Mouse (Mus musculus) hindbrain, embryonic 13.5 days (tissue): ENCODE results near the gene Akr1c14. TPM values are rescaled to one million over a fixed set of nuclear protein-coding genes. Genes with fewer than 3 reads are reported as not detected.
"Not testable (repeated sequence)": the region's sequence is repeated elsewhere in the genome, so short reads cannot be mapped to it uniquely, and the experiment has no call there.

ENCODE experiments used
- ATAC-seq: fragments of 200-750 bp; cut with Nextera tagmentation; 2 replicates; pipeline ENCODE4 v1.8.0; 2017; ENCODE audit warnings: moderate TSS enrichment; ENCODE audit not compliant: low FRiP score
- H3K27ac ChIP-seq: fragments of 300-500 bp; sonication (generic); 2 replicates; pipeline ENCODE4 v1.5.1; 2015; ENCODE audit warnings: inconsistent platforms, mild to moderate bottlenecking, moderate library complexity
- H3K27me3 ChIP-seq: fragments of 300-500 bp; sonication (generic); 2 replicates; pipeline ENCODE4 v1.6.1; 2015; ENCODE audit warnings: mild to moderate bottlenecking, inconsistent platforms
- H3K36me3 ChIP-seq: fragments of 300-500 bp; sonication (generic); 2 replicates; pipeline ENCODE4 v1.6.1; 2015; ENCODE audit warnings: mild to moderate bottlenecking, inconsistent platforms
- H3K4me1 ChIP-seq: fragments of 300-500 bp; sonication (generic); replicated peaks from 2 replicates; pipeline ENCODE4 v1.6.1; 2015; ENCODE audit warnings: inconsistent platforms
- H3K4me2 ChIP-seq: fragments of 300-500 bp; sonication (generic); 2 replicates; pipeline ENCODE4 v1.6.1; 2015; ENCODE audit warnings: inconsistent platforms, mild to moderate bottlenecking, moderate library complexity
- H3K4me3 ChIP-seq: fragments of 300-500 bp; sonication (generic); 2 replicates; pipeline ENCODE4 v1.5.1; 2015; ENCODE audit warnings: mild to moderate bottlenecking, inconsistent platforms
- H3K9ac ChIP-seq: fragments of 300-500 bp; sonication (generic); 2 replicates; pipeline ENCODE4 v1.6.1; 2015; ENCODE audit warnings: mild to moderate bottlenecking, inconsistent platforms
- H3K9me3 ChIP-seq: fragments of 300-500 bp; sonication (generic); 2 replicates; pipeline ENCODE4 v1.6.1; 2016; ENCODE audit warnings: inconsistent platforms
- WGBS: fragments of 180-500 bp; shearing (Covaris S2); methylation state at CpG from one replicate; pipeline ENCODE4 v1.1.7; 2015; 5-methylcytosine and 5-hydroxymethylcytosine counted together
- polyA plus RNA-seq: library from polyadenylated mRNA; unstranded; fragments of >200 nt; fragmentation: Nextera tagmentation; extraction: Ambion mirVana; gene quantifications from 2 replicates; pipeline ENCODE4 v1.2.1, GENCODE M21; 2015

The Akr1c14 gene
- 0.68 and 0.91 TPM in 2 replicates for polyA plus RNA-seq

DNA sequence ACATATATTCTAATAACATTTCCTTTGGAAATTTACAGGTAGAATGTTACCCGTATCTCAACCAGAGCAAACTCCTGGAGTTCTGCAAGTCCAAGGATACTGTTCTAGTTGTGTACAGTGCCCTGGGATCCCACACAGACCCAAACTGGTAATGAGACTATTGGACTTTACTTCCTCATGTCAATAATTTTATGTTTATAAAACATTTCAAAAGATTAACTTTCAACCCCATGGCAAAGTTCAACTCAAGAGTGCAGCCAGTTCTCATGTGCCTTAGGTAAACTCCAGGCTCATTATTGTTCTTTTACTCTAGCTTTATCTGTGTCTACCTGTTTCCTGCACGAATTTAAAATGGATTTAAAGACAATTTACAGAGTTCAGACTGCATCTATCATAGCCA, at the start of gene Akr1c14:
Gene Akr1c14 (plus strand): TSS at position 293 of the 400 bp plus-strand sequence.
- 70% methylated on average over 2 of the region's 2 CpGs for WGBS
- no peaks in the 10 kb centered on the region for H3K4me1 ChIP-seq
- no peaks in the 10 kb centered on the region for H3K27me3 ChIP-seq
- no peak for ATAC-seq
- no peak within 1 kb of the TSS for H3K4me2 ChIP-seq
- H3K9ac ChIP-seq: no peak within 1 kb of the TSS
- H3K27ac ChIP-seq: no peak within 1 kb of the TSS
- H3K36me3 ChIP-seq: no peaks in the 10 kb centered on the region
- no peak within 1 kb of the TSS for H3K4me3 ChIP-seq
- H3K9me3 ChIP-seq: no peaks in the 10 kb centered on the region

DNA sequence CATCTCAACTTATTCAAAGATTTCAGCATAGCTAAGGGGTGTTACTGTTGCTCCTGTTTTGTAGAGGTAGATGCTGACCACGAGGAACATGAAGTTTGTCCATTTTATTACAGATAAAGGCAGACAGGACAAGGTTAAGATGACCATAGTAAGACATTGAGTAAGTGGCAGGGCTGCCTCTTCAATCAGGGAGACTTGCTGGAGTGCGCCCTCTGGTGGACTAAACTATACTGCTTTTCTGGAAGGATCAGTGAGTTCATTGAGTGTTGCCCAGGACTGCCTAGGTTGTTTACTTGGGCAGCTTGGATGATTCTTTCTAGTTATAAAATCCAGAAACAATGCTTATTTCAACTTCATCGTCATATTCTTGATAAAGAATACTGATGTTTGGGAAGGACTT, 47.1 kb upstream of the Akr1c14 start:
- Histone ChIP-seq H3K27ac (no peak overlapping the region), H3K4me2 (no peak overlapping the region), H3K9ac (no peak overlapping the region), H3K4me1 (no peaks in the 10 kb centered on the region), H3K4me3 (no peak overlapping the region), H3K36me3 (no peaks in the 10 kb centered on the region), H3K9me3 (no peaks in the 10 kb centered on the region), H3K27me3 (no peaks in the 10 kb centered on the region)
- 11% methylated on average over 3 of the region's 3 CpGs for WGBS
- ATAC-seq: no peak

DNA sequence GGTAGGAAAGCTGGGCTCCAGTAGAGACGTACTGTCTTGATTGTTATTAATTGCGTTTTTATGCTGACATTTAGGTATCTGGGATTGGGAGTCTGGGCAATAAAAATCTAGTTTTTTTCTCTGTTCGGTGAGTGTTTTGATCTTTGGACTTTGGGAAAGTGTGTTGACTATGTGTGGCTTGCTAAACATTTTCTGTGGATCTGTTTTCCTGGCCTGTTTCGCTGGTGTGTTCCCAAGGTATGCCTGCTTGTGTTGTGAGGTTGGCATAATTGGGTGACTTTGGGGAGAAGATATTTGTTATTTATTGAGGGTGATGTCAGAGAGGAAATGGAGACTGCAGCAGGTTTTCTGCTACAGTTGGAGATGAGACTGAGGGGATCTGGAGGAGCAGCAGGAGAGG, 38.0 kb upstream of the Akr1c14 start:
- no peak overlapping the region for H3K4me2 ChIP-seq
- H3K36me3 ChIP-seq: no peaks in the 10 kb centered on the region
- H3K9me3 ChIP-seq: no peaks in the 10 kb centered on the region
- no peak overlapping the region for H3K4me3 ChIP-seq
- H3K27me3 ChIP-seq: no peaks in the 10 kb centered on the region
- no peak overlapping the region for H3K27ac ChIP-seq
- ATAC-seq: no peak
- H3K4me1 ChIP-seq: no peaks in the 10 kb centered on the region
- 89% methylated on average over 4 of the region's 4 CpGs for WGBS
- no peak overlapping the region for H3K9ac ChIP-seq

DNA sequence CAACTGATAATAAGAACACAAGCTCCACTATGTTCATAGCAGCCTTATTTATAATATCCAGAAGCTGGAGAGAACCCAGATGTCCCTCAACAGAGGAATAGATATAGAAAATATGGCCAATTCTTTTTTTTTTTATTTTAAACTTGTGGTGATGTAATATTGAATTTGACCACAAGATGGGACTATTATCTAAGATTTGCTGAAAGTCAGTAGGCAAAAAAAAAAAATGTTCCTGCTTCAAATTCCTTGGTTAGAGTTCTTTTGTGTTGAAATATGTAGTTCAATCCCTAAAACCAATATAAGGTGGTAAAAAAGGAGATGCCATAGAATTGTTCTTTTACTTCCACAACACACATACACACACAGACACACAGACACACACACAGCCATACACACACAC, 35.0 kb upstream of the Akr1c14 start:
- Histone ChIP-seq H3K27me3 (no peaks in the 10 kb centered on the region), H3K36me3 (no peaks in the 10 kb centered on the region), H3K9ac (no peak overlapping the region), H3K9me3 (no peaks in the 10 kb centered on the region), H3K27ac (no peak overlapping the region), H3K4me3 (no peak overlapping the region), H3K4me1 (no peaks in the 10 kb centered on the region), H3K4me2 (no peak overlapping the region)
- no peak for ATAC-seq

DNA sequence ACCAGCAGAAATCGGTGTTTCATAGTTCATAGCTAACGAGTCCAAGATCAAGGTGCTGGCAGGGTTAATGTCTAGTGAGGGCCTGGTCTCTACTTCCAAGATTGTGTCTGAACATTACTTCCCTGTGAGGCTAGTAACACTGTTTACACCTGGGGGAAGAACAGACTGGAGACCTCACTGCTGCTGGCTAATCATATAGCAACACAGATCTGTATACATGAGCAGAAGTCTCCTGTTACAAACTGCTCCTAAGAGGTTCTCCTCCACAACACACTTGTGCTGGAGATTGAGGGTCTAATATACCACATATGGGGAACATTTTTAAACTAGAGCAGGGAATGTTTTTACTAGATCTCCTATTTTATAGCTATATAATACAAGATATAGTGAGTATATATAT, 18.9 kb upstream of the Akr1c14 start:
- no peaks in the 10 kb centered on the region for H3K27me3 ChIP-seq
- H3K36me3 ChIP-seq: no peaks in the 10 kb centered on the region
- H3K9ac ChIP-seq: no peak overlapping the region
- no peak overlapping the region for H3K27ac ChIP-seq
- H3K9me3 ChIP-seq: no peaks in the 10 kb centered on the region
- ATAC-seq: no peak
- H3K4me1 ChIP-seq: no peaks in the 10 kb centered on the region
- 89% methylated on average over 2 of the region's 2 CpGs for WGBS
- no peak overlapping the region for H3K4me2 ChIP-seq
- no peak overlapping the region for H3K4me3 ChIP-seq

DNA sequence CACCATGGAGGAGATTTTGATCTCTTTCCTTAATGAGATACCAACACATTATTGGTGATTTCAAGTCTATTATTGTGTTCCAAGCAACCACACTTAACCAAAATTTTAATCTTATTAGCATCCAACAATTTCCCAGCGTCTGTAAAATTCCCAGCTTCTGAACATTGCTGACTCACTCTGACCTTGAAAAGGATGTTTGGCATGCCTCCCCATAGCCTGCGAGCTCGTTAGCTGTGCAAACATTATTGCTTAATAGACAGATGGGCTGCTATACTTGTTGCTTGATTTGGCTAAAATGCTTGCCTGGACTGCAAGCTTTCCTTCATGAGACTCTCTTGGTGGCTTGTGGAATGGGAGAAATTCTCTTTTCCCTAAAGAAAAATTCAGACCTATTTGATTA, 16.3 kb upstream of the Akr1c14 start:
- H3K9ac ChIP-seq: no peak overlapping the region
- H3K27ac ChIP-seq: no peak overlapping the region
- H3K4me1 ChIP-seq: no peaks in the 10 kb centered on the region
- H3K27me3 ChIP-seq: no peaks in the 10 kb centered on the region
- H3K36me3 ChIP-seq: no peaks in the 10 kb centered on the region
- H3K9me3 ChIP-seq: no peaks in the 10 kb centered on the region
- ATAC-seq: no peak
- no peak overlapping the region for H3K4me2 ChIP-seq
- 81% methylated on average over 3 of the region's 3 CpGs for WGBS
- no peak overlapping the region for H3K4me3 ChIP-seq

DNA sequence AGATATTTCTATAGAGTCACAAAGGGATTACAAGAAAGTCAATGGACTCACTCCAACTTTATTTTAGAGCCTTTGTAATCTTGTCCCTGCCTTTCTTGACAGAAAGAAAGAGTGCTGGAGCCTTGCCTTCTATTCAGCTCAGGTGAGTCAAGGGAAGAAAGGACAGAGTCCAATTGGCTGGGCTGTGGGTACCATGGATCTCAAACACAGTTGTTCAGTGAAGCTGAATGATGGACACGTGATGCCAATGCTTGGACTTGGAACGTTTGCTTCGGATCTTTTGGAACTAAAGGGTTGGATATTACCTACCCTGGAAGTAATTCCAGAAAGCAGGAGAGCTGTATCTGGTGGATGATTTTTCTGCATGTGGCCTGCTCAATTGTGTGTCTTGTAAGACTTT, 13.8 kb upstream of the Akr1c14 start:
- Histone ChIP-seq H3K36me3 (no peaks in the 10 kb centered on the region), H3K27me3 (no peaks in the 10 kb centered on the region), H3K4me3 (no peak overlapping the region), H3K9me3 (no peaks in the 10 kb centered on the region), H3K4me2 (no peak overlapping the region), H3K27ac (no peak overlapping the region), H3K9ac (no peak overlapping the region), H3K4me1 (no peaks in the 10 kb centered on the region)
- WGBS: 87% methylated on average over 3 of the region's 3 CpGs
- no peak for ATAC-seq

DNA sequence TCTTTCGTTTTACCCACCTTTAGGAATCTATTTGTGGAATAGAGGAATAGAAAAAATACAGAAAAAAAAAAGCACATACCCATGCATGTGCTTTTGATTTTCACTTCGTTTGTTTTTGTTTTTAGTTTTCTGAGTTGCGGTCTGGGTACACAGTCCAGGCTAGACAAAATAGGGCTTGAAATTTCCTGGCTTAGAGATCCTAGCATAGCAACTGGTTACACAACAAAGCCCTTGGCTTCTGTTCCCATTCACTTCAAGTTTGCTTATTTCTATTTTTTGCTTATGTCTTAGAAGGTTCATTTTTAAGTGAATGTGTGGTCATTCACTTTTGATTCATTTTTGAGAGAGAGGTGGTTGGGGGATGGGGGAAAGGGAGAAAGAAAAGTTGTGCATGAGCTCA, 2.7 kb upstream of the Akr1c14 start:
- Histone ChIP-seq H3K9ac (no peak overlapping the region), H3K27me3 (no peaks in the 10 kb centered on the region), H3K4me2 (no peak overlapping the region), H3K9me3 (no peaks in the 10 kb centered on the region), H3K4me1 (no peaks in the 10 kb centered on the region), H3K4me3 (no peak overlapping the region), H3K27ac (no peak overlapping the region), H3K36me3 (no peaks in the 10 kb centered on the region)
- WGBS: 88% methylated on average over 3 of the region's 3 CpGs
- no peak for ATAC-seq

DNA sequence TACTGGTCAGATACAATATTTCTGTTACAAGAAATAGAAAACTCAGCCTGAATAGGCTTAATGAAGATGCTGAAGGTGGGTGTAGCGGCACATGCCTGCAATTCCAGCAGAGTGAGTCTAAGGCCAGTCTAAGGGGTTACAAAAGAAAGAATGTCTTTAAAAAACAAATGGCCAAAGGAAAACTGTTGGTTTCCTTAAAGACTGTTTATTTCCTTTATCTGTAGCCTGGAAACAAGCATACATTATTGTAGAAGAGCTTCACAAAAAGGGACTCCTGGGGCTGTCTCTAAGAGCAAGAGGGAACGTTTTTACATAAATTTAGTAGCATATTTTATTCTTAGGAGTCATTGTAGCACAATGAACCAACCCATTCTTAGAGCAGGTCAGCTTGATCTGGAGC, 2.0 kb upstream of the Akr1c14 start:
- Histone ChIP-seq H3K9ac (no peak overlapping the region), H3K4me3 (no peak overlapping the region), H3K27ac (no peak overlapping the region), H3K9me3 (no peaks in the 10 kb centered on the region), H3K4me1 (no peaks in the 10 kb centered on the region), H3K36me3 (no peaks in the 10 kb centered on the region), H3K27me3 (no peaks in the 10 kb centered on the region), H3K4me2 (no peak overlapping the region)
- no peak for ATAC-seq
- WGBS: 27% methylated on average over 2 of the region's 2 CpGs

DNA sequence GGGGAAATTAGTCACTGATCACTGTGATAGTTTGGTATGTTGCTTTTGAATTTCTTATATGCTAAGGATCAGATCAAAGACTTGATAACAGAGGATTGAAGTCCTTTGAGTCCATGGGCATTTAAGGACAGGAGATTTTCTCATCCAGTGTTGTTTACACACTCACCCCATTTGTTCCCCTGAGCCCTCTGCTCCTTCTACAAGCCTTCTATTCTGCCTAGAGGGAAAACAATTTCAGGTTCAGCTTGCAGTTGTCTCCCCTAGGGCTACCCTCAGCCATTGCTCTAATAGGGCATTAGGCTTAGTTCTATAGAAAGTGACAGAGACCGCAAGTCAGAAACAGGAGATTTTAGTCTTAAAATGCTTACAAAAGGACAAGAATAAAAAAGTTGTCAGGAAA, 585 bp upstream of the Akr1c14 start:
- no peaks in the 10 kb centered on the region for H3K9me3 ChIP-seq
- no peaks in the 10 kb centered on the region for H3K36me3 ChIP-seq
- no peak overlapping the region for H3K4me3 ChIP-seq
- H3K27me3 ChIP-seq: no peaks in the 10 kb centered on the region
- no peak overlapping the region for H3K4me2 ChIP-seq
- WGBS: 89% methylated on average over 1 of the region's 1 CpGs
- no peak overlapping the region for H3K27ac ChIP-seq
- no peaks in the 10 kb centered on the region for H3K4me1 ChIP-seq
- ATAC-seq: no peak
- no peak overlapping the region for H3K9ac ChIP-seq

DNA sequence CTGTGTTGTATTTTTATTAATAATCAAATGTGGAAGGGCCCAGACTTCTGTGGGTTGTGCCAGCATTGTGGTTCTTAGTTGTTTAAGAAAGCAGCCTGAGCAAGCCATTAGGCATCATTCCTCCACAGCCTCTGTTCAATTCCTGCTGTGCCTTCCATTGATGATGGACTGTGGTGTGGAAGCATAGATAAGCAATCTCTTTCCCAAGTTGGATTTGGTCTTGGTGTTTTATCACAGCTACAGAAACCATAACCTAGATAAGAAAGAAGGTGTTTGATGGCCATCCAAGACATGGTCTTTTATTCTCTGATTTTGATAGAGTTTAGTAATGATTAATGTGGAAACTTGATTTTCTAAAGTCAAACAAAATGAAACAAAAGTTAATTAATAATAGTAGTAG, 844 bp downstream of the Akr1c14 start:
- H3K4me2 ChIP-seq: no peak overlapping the region
- H3K9ac ChIP-seq: no peak overlapping the region
- H3K4me3 ChIP-seq: no peak overlapping the region
- no peaks in the 10 kb centered on the region for H3K4me1 ChIP-seq
- no peaks in the 10 kb centered on the region for H3K27me3 ChIP-seq
- no peak for ATAC-seq
- no peaks in the 10 kb centered on the region for H3K9me3 ChIP-seq
- no peak overlapping the region for H3K27ac ChIP-seq
- no peaks in the 10 kb centered on the region for H3K36me3 ChIP-seq

DNA sequence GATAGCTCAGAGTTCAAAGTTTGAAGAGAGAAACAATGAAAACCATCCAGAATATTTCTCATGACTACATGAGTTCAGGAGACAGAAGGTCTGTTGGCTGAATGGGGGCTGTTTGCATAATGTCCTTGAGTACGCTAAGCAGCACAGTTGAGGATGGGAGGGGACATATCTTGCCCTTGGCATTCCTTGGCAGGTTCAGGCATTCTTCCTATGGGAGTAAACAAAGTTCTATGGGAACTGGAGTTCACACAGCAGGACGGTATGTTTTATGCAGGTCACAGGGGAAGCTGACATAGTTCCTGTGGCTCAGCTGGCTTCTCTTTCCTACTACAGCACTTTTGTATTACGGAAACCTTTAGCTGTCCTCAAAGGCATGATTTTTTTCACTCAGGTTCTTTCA, 6.6 kb downstream of the Akr1c14 start:
- Histone ChIP-seq H3K9ac (no peak overlapping the region), H3K4me2 (no peak overlapping the region), H3K4me1 (no peaks in the 10 kb centered on the region), H3K27me3 (no peaks in the 10 kb centered on the region), H3K27ac (no peak overlapping the region), H3K36me3 (no peaks in the 10 kb centered on the region), H3K9me3 (no peaks in the 10 kb centered on the region), H3K4me3 (no peak overlapping the region)
- ATAC-seq: no peak
- 83% methylated on average over 3 of the region's 3 CpGs for WGBS

DNA sequence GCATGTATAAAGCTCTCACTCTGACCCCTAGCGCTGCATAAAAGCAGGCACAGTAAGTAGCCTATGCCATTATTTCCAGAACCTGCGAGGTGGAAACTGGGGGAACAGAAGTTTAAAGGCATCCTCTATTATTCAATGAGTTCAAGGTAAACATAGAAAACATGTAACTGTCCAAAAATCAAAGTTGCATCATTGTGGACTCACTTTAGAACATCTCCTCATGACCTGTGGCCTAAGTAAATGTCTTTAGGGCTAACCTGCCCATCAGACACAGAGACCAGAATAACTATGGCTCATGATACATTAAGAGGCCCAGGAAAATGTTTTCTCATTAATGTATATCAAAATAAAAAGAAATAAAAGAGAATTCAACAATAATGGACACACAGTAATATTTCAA, 7.4 kb downstream of the Akr1c14 start:
- Histone ChIP-seq H3K36me3 (no peaks in the 10 kb centered on the region), H3K4me3 (no peak overlapping the region), H3K9me3 (no peaks in the 10 kb centered on the region), H3K4me2 (no peak overlapping the region), H3K4me1 (no peaks in the 10 kb centered on the region), H3K9ac (no peak overlapping the region), H3K27me3 (no peaks in the 10 kb centered on the region), H3K27ac (no peak overlapping the region)
- WGBS: 79% methylated on average over 2 of the region's 2 CpGs
- ATAC-seq: no peak

DNA sequence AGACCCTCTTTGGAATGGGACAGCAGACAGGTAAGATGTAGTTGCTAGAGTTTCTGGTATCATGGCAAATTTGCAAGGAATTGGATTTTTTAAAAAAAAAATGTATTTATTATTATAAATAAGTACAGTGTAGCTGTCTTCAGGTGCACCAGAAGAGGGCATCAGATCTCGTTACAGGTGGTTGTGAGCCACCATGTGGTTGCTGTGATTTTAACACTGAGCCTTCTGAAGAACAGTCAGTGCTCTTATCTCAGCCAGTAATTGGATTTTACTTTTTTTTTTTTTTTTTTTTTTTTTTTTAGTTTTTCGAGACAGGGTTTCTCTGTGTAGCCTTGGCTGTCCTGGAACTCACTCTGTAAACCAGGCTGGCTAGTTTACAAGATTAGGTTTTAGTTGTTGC, 9.4 kb downstream of the Akr1c14 start:
- not testable (repeated sequence) for H3K36me3 ChIP-seq, H3K4me1 ChIP-seq, H3K27ac ChIP-seq, H3K4me3 ChIP-seq, H3K9ac ChIP-seq, H3K9me3 ChIP-seq, H3K27me3 ChIP-seq, ATAC-seq, H3K4me2 ChIP-seq
- WGBS: 74% methylated on average over 2 of the region's 2 CpGs
